Mouse (Mus musculus): ENCODE results near the gene Robo2. TPM values are rescaled to one million over a fixed set of nuclear protein-coding genes. Genes with fewer than 3 reads are reported as not detected.
A peak's percentile ranks its signal among the peaks of the same experiment; 100 is the strongest.

The Robo2 gene
- total and polyA plus RNA-seq, 3 experiments: 1.2 to 4.2 (median 3.4) TPM

- no peak for DNase-seq
Observed at GRCm38 (mm10) chr16:73939423-73940210, 472.0 kb downstream of the Robo2 start.

GRCm38 (mm10) chr16:73930323-73930722, 481.3 kb downstream of the Robo2 start:
- DNase-seq: no peak

GRCm38 (mm10) chr16:73927481-73927880, 484.1 kb downstream of the Robo2 start:
- no peak for DNase-seq

GRCm38 (mm10) chr16:73915425-73915824, 496.2 kb downstream of the Robo2 start:
- DNase-seq: no peak

GRCm38 (mm10) chr16:73914936-73915335, 496.7 kb downstream of the Robo2 start:
- no peak for DNase-seq

GRCm38 (mm10) chr16:73908504-73908903, 503.1 kb downstream of the Robo2 start:
- no peak for DNase-seq

GRCm38 (mm10) chr16:73896856-73897255, 514.8 kb downstream of the Robo2 start:
- no peak for DNase-seq

GRCm38 (mm10) chr16:73881911-73882310, 529.7 kb downstream of the Robo2 start:
- DNase-seq: no peak

- DNase-seq: no peak
Observed at GRCm38 (mm10) chr16:73877973-73878372, 533.7 kb downstream of the Robo2 start.

GRCm38 (mm10) chr16:73874991-73875390, 536.6 kb downstream of the Robo2 start:
- peak; percentile 1 for DNase-seq

GRCm38 (mm10) chr16:73873828-73874558, 537.6 kb downstream of the Robo2 start:
- DNase-seq: no peak

GRCm38 (mm10) chr16:73870296-73870695, 541.3 kb downstream of the Robo2 start:
- no peak for DNase-seq

GRCm38 (mm10) chr16:73869527-73870212, 542.0 kb downstream of the Robo2 start:
- no peak for DNase-seq

GRCm38 (mm10) chr16:73864625-73865024, 547.0 kb downstream of the Robo2 start:
- no peak for DNase-seq

- DNase-seq: no peak
Observed at GRCm38 (mm10) chr16:73863748-73864147, 547.9 kb downstream of the Robo2 start.

- no peak for DNase-seq
Observed at GRCm38 (mm10) chr16:73858717-73859116, 552.9 kb downstream of the Robo2 start.

- no peak for DNase-seq
Observed at GRCm38 (mm10) chr16:73855821-73856220, 555.8 kb downstream of the Robo2 start.

Small RNA genes lying within 50 kb of the gene (microRNA-seq; reads per million reads assigned to microRNA genes)
- gene Gm24272 (0 reads per million in 2 experiments), gene Mir691 (0 reads per million in 2 experiments)

Measured in adrenal gland, adult 2 months (tissue).